Mouse (Mus musculus) liver, embryonic 14.5 days (tissue): ENCODE data around the gene BC048403.

Experiments
- CTCF ChIP-seq: IDR thresholded peaks from 2 replicates; pipeline ENCODE4 v1.5.1; 2016; ENCODE audit warnings: antibody characterized with exemption, low read depth, control low read depth
- EP300 ChIP-seq: IDR thresholded peaks from 2 replicates; pipeline ENCODE4 v1.6.1; 2016; ENCODE audit warnings: antibody characterized with exemption, low read depth

DNA sequence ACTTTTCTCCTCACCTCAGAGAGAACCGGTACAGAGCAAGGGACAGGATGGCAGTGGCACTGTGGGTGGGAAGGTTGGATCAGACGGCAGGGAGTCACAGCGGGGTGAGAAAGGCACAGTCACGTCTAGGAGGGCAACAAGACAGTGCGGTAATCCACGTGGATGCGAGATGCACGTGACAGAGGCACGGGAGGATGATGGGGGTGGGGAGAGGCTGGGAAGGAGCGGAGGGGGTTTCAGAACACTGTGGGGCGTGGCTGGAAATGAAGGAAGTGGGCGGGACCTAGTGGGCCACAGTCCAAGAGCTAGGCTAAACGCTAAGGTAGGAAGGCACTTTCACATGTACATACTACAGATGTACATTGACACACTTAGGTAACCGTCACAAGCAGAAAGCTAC, 41.4 kb downstream of the BC048403 start:
- TF ChIP-seq CTCF (no peak), EP300 (no peak)
